Mouse (Mus musculus): ENCODE measurements around the gene Piwil1.

The Piwil1 gene

GRCm38 (mm10) chr5:128702224-128702623 is at the start of gene Piwil1:
Piwil1 (plus strand) TSS chr5:128702524.
- no peak for DNase-seq (ENCODE audit: low spot score)

- DNase-seq (ENCODE audit: low spot score) = no peak
Measured at GRCm38 (mm10) chr5:128656496-128657135, 45.7 kb upstream of the Piwil1 start.

GRCm38 (mm10) chr5:128660101-128660500 is 42.2 kb upstream of the Piwil1 start:
- DNase-seq (ENCODE audit: low spot score) = no peak

- no peak for DNase-seq (ENCODE audit: low spot score)
Measured at GRCm38 (mm10) chr5:128662881-128663280, 39.4 kb upstream of the Piwil1 start.

DNA sequence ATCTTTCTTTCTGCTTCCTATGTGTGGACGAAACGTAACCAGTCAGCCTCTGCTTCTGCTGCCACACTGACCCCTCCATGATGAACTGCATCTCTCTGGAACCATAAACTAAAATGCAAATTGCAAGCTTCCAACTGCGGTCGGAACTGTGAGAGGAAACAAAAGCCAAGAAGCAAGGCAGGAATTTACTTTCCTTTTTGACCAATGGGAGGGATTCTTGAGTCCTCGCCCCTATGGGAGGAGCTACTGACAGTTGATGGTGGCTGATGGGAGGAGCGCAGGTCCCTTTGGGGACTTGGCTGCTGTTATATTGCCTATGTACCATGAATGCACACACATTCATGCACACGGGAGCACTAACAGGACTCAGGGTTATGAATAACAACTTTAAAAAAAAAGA is 38.3 kb upstream of the Piwil1 start:
- no peak for DNase-seq (ENCODE audit: low spot score)

- DNase-seq (ENCODE audit: low spot score) = no peak
Measured at GRCm38 (mm10) chr5:128665045-128665444, 37.3 kb upstream of the Piwil1 start.

DNA sequence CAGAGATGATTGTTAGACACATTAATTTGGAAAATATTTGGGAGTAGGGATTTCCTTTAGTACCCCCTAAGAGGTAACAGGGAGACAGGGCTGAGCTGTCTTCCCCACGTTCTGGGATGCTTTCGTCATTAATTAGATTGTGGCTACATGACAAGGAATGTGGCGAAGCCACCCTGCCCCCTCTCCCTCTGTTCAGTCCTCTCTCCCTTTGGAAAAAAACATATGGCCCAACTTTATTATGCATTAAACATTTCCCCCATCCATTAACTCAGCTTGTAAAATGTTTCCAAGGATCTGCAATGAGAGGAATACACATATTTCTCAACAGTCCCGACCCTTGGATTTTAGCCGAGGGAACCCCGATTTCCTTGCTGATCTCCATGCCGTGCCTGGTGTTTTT is 35.0 kb upstream of the Piwil1 start:
- DNase-seq (ENCODE audit: low spot score) = no peak

GRCm38 (mm10) chr5:128674124-128674523 is 28.2 kb upstream of the Piwil1 start:
- DNase-seq (ENCODE audit: low spot score) = no peak

- DNase-seq (ENCODE audit: low spot score) = no peak
Measured at GRCm38 (mm10) chr5:128677373-128677772, 25.0 kb upstream of the Piwil1 start.

DNA sequence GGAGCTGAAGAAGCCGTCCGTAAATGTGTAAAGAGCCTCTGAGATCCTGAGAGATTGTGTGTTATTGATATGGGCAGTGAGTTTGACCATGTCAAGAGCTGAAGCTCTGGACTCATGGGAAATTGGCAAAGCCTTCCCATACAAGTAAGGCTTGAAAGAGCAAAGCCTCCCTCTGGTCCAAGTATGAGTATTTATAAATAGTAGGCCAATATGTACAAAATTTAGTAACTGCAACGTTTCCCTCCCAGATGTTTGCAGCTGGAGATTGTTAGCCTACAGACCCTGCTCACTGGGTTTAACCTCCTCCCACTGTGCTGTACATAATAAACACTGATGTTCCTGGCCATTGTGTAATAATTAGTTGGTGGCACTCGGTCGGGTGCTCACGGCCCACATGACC is 24.5 kb upstream of the Piwil1 start:
- no peak for DNase-seq (ENCODE audit: low spot score)

DNA sequence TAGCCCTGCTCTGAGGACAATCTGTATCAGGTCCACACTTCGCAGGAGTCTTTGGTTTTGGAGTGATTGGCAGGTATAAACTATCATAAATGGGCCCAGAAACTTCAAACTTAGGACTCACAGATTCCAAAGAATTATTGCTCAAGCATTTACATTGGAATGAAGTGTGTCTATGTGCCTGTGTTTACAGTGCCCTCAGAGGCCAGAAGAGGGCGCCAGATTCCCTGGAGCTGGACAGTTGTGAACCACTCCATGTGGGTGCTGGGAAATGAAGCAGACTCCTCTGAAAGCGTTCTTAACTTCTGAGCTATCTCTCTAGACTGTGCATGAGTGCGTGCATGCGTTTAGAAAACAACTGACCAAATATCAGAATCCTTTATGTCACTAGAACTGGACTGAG is 20.9 kb upstream of the Piwil1 start:
- no peak for DNase-seq (ENCODE audit: low spot score)

GRCm38 (mm10) chr5:128684192-128684591 is 18.1 kb upstream of the Piwil1 start:
- peak; percentile 6 for DNase-seq (ENCODE audit: low spot score)

DNA sequence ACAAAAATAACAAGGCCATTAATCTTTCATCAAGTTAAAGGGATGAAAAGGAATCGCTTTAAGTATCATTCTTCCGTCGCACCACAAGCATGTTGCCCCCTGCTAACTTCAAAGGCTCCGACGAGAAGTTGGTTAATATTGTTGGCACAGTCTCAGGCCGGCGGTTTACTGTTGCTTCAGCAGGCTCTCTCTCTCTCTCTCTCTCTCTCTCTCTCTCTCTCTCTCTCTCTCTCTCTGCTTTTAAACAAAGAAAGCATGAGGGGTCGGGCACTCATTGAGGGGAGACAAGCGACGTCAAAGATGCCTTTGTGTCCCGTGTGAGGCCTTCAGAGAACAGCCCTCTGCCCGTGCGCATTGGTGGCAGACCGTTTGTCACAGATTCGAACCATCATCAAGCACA is 17.7 kb upstream of the Piwil1 start:
- DNase-seq (ENCODE audit: low spot score) = no peak

- no peak for DNase-seq (ENCODE audit: low spot score)
Measured at GRCm38 (mm10) chr5:128687139-128687538, 15.2 kb upstream of the Piwil1 start.

DNA sequence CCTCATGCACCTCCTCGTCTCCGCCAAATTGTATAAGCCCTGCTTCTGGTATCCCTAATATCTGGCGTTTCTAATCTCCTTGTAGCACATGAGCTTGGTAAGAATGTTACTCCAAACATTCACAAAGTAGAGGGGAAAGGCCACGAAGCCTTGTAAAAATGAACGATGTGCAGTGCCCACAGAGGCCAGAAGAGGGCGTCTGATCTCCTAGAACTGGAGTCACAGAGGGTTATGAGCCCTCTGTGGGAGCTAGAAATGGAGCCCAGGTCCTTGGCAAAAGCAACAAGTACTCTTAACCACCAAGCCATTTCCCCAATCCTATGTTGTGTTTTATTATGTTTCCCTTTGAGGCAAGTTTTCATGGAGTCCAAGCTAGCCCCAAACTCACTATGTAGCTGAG is 8.2 kb upstream of the Piwil1 start:
- DNase-seq (ENCODE audit: low spot score) = no peak

DNA sequence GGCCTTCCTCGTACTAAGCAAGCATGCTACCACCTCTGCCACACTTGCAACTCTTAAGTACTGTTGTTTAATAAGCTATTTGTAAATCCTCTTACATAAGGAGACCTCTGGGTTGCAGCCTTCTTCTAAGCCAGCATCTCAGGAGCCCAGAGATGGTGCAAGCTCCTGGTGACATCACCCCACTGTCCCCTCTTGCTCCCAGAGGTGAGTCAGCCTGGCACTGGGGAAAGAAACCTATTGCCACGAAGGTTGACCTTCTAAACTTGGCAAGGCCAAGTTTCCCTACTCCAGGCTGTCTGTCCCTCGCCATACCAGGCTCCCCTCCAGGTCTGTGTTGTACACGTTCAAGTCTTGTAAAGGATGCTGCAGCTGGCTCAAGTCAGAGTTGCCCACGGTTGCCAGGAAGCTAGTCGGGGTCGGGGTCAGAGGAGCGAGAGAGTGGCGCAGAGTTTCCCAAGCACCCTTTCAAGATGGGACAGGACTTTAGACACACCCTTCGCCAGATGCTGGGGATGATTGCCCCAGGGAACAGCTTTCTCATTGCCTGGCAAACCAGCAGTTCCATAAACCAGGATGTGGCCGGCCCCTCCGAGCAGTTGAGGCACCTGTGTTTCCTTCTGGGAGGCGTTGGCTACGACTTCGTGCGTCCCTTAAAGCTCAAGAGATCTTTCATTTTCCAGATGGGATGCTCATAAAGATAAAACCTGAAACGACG is 7.6 kb upstream of the Piwil1 start:
- no peak for DNase-seq (ENCODE audit: low spot score)

DNA sequence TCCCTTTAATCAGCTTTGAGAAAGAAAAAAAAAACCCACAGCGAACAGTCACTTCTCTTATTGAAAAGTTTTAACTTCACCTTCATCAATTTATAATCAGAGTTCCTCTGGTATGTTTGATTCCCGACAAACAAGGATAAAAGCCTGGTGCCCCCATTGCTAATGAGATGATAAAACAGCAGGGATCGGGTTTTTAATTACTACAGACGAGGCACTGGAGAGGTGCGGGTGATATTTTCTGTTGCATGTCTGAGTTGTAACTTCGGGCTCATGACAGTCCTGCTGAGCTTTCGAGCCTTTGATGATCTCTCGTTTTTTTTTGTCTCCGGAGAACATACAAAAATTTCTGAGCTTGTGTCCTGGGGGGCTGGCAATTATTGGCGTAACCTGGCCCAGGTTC is 5.5 kb upstream of the Piwil1 start:
- DNase-seq (ENCODE audit: low spot score) = no peak

- no peak for DNase-seq (ENCODE audit: low spot score)
Measured at GRCm38 (mm10) chr5:128700716-128701115, 1.6 kb upstream of the Piwil1 start.

DNA sequence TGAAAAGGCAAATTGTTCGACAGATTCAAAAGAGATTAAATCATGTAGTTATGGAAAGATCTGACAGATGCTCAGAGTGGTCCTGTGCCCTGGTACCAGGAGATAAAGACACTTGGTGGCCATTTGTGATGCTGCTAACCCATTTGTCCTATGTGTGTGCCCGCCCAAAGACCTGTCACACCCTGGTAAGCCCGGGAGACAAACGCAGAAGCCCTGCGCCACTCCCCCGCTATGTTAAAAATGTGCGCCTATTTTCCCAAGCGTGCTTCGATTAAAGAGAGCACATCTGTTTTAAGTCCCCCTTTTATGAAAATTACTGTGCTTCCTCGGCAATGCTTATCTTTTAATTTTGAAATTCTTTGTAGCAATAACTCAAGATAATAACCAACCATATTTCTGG is 1.4 kb downstream of the Piwil1 start:
- no peak for DNase-seq (ENCODE audit: low spot score)

DNA sequence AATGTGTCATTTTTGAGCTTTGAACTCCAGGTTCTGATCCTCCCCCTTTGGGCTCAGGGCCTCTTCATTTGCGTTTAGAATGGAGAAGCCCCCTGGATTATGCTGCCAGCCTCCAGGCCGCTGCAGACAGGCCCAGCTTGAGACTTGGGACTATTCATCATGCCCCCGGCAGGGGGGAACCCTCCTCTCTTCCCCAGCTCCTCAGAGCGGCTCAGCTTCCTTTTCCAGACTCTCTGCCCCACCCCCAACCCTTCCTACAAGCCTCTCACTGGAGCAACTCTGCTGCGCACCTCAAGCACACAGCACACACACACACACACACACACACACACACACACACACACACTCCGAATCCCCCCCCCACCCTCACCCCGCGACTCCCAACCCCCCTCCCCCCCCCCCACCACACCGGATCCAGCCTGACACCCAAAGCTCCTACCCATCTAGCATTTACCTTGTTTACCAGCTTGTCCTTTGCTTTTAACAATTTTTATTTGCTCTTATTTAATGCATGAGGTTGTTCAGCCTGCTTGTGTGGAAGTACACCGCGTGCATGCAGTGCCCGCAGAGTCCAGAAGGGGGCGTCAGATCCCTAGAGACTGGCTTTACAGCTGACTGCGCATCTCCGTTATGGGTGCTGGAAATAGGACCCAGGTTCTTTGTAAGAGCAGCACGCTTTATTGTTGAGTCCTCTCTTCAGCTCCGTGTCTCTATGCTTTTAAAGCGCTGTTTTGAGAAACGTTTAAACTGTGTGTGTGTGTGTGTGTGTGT is 2.0 kb downstream of the Piwil1 start:
- no peak for DNase-seq (ENCODE audit: low spot score)

- no peak for DNase-seq (ENCODE audit: low spot score)
Measured at GRCm38 (mm10) chr5:128706467-128706866, 4.1 kb downstream of the Piwil1 start.

GRCm38 (mm10) chr5:128707271-128707670 is 4.9 kb downstream of the Piwil1 start:
- no peak for DNase-seq (ENCODE audit: low spot score)

DNA sequence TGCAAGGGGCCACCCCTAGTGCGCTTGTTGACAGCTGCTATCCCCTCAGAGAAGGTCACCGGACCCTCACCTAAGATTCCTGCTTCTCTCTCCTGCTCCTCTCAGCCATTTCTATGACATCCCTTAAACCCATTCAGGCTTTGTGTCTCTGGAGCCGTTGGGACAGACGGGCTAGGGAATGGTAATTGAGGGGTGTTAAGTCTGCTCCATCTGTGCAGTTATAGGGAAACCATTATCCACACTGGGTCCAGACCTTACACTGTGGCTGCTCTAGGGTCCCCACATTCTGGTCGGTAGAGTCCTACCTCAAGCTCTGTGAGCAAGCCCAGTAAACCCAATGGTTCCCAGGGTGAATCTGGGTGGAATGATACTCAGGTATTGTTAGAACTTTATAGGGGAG is 6.6 kb downstream of the Piwil1 start:
- no peak for DNase-seq (ENCODE audit: low spot score)
